Mouse (Mus musculus): ENCODE results near the gene Smdt1. TPM values are rescaled to one million over a fixed set of nuclear protein-coding genes. Genes with fewer than 3 reads are reported as not detected.

Gene Smdt1
- polyA plus RNA-seq (2021; fragmentation: Nextera tagmentation) = 902 and 958 TPM in 2 replicates
- long read RNA-seq, experiment 1, transcript Smdt1-204 (3 exons, 597 nt) = minor isoform, 60 of 445 reads
- long read RNA-seq, experiment 1, transcript Smdt1-201 (3 exons, 705 nt) = major isoform, 377 of 445 reads
- long read RNA-seq, experiment 1, partial matches to known transcripts = 4 of 445 reads
- long read RNA-seq, experiment 1, other reads (novel, unspliced or antisense) = 3 of 445 reads
- long read RNA-seq, experiment 2, transcript Smdt1-204 (3 exons, 597 nt) = minor isoform, 5 of 36 reads
- long read RNA-seq, experiment 2, transcript Smdt1-201 (3 exons, 705 nt) = major isoform, 26 of 36 reads
- long read RNA-seq, experiment 2, partial matches to known transcripts = 2 of 36 reads
- long read RNA-seq, experiment 2, other reads (novel, unspliced or antisense) = 1 of 36 reads

GRCm38 (mm10) chr15:82338593-82339112 is at the start of gene Smdt1, which contains the start of the genes Naga and Pheta2:
Smdt1 (plus strand) TSS chr15:82338959.
Naga (minus strand) TSS chr15:82338925.
Pheta2 (plus strand) TSS chr15:82338942.

GRCm38 (mm10) chr15:82298764-82299561 is 39.8 kb upstream of the Smdt1 start, which contains the start of gene Wbp2nl:
Wbp2nl (plus strand) TSS chr15:82298954.

GRCm38 (mm10) chr15:82354126-82354945 is 15.6 kb downstream of the Smdt1 start, which contains the start of gene Ndufa6:
Ndufa6 (minus strand) TSS chr15:82354322.

GRCm38 (mm10) chr15:82379871-82380713 is 41.3 kb downstream of the Smdt1 start, which contains the start of gene Cyp2d22:
Cyp2d22 (minus strand) TSS chr15:82380260.

GRCm38 (mm10) chr15:82393922-82394321 is 55.2 kb downstream of the Smdt1 start, which contains the start of gene Cyp2d11:
Cyp2d11 (minus strand) TSS chr15:82394022.

Small RNA genes lying within 50 kb of the gene (microRNA-seq; reads per million reads assigned to microRNA genes)
- not detected for gene Mir7684

Other genes starting within 250 kb of the Smdt1 start
- 5.4 and 5.5 TPM in 2 replicates for gene Ccdc134, start 211.0 kb upstream of the Smdt1 start, polyA plus RNA-seq (2021; fragmentation: Nextera tagmentation)
- gene Srebf2, start 191.8 kb upstream of the Smdt1 start, polyA plus RNA-seq (2021; fragmentation: Nextera tagmentation) = 50.4 and 52.5 TPM in 2 replicates
- 0.77 and 0.94 TPM in 2 replicates for gene Shisa8, start 126.1 kb upstream of the Smdt1 start, polyA plus RNA-seq (2021; fragmentation: Nextera tagmentation)
- gene Tnfrsf13c, start 114.6 kb upstream of the Smdt1 start, polyA plus RNA-seq (2021; fragmentation: Nextera tagmentation) = 0.36 and 0.52 TPM in 2 replicates
- 16.3 and 17.6 TPM in 2 replicates for gene Cenpm, start 94.2 kb upstream of the Smdt1 start, polyA plus RNA-seq (2021; fragmentation: Nextera tagmentation)
- 24.5 and 34.8 TPM in 2 replicates for gene 1500009C09Rik, start 86.6 kb upstream of the Smdt1 start, polyA plus RNA-seq (2021; fragmentation: Nextera tagmentation)
- 85.2 and 107 TPM in 2 replicates for gene Sept3, start 64.1 kb upstream of the Smdt1 start, polyA plus RNA-seq (2021; fragmentation: Nextera tagmentation)
- gene Wbp2nl, start 40.0 kb upstream of the Smdt1 start, polyA plus RNA-seq (2021; fragmentation: Nextera tagmentation) = not detected in 2 replicates
- gene Naga, start within 50 bp of the Smdt1 start, polyA plus RNA-seq (2021; fragmentation: Nextera tagmentation) = 32.4 and 37.4 TPM in 2 replicates
- 0.64 and 0.84 TPM in 2 replicates for gene Pheta2, start within 50 bp of the Smdt1 start, polyA plus RNA-seq (2021; fragmentation: Nextera tagmentation)
- 900 and 946 TPM in 2 replicates for gene Ndufa6, start 15.4 kb downstream of the Smdt1 start, polyA plus RNA-seq (2021; fragmentation: Nextera tagmentation)
- gene Cyp2d22, start 41.3 kb downstream of the Smdt1 start, polyA plus RNA-seq (2021; fragmentation: Nextera tagmentation) = 17.5 and 27.3 TPM in 2 replicates
- gene Cyp2d11, start 55.1 kb downstream of the Smdt1 start, polyA plus RNA-seq (2021; fragmentation: Nextera tagmentation) = not detected in 2 replicates
- not detected in 2 replicates for gene Cyp2d10, start 68.2 kb downstream of the Smdt1 start, polyA plus RNA-seq (2021; fragmentation: Nextera tagmentation)
- not detected in 2 replicates for gene Cyp2d9, start 94.5 kb downstream of the Smdt1 start, polyA plus RNA-seq (2021; fragmentation: Nextera tagmentation)
- gene Cyp2d12, start 216.1 kb downstream of the Smdt1 start, polyA plus RNA-seq (2021; fragmentation: Nextera tagmentation) = not detected in 2 replicates